Mouse (Mus musculus) spleen, adult 12 weeks (tissue): Measurements from ENCODE around the gene Art3.

Experiments
- DNase-seq: peaks from one replicate; pipeline ENCODE4 v3.0.0; 2022; ENCODE audit warnings: low spot score

The Art3 gene

GRCm38 (mm10) chr5:92381550-92382348 is 50.1 kb downstream of the Art3 start:
- peak; percentile 43 for DNase-seq

GRCm38 (mm10) chr5:92382349-92382679 is 50.7 kb downstream of the Art3 start:
- no peak for DNase-seq

GRCm38 (mm10) chr5:92383747-92384146 is 52.1 kb downstream of the Art3 start:
- DNase-seq = no peak

- peak; percentile 11 for DNase-seq
These were observed 53.2 kb downstream of the Art3 start for GRCm38 (mm10) chr5:92384855-92385254.

- DNase-seq = no peak
These were observed 54.5 kb downstream of the Art3 start for GRCm38 (mm10) chr5:92386102-92386501.

GRCm38 (mm10) chr5:92386643-92387042 is 55.0 kb downstream of the Art3 start:
- no peak for DNase-seq

- no peak for DNase-seq
These were observed 55.8 kb downstream of the Art3 start for GRCm38 (mm10) chr5:92387433-92387832.

GRCm38 (mm10) chr5:92389977-92390376 is 58.4 kb downstream of the Art3 start:
- no peak for DNase-seq

- no peak for DNase-seq
These were observed 59.0 kb downstream of the Art3 start for GRCm38 (mm10) chr5:92390615-92391014.

GRCm38 (mm10) chr5:92392542-92392941 is 60.9 kb downstream of the Art3 start:
- DNase-seq = no peak

- DNase-seq = no peak
These were observed 62.2 kb downstream of the Art3 start for GRCm38 (mm10) chr5:92393863-92394262.

GRCm38 (mm10) chr5:92395764-92396163 is 64.1 kb downstream of the Art3 start:
- no peak for DNase-seq

- no peak for DNase-seq
These were observed 64.8 kb downstream of the Art3 start for GRCm38 (mm10) chr5:92396476-92396875.

GRCm38 (mm10) chr5:92398153-92398552 is 66.5 kb downstream of the Art3 start:
- peak; percentile 53 for DNase-seq

GRCm38 (mm10) chr5:92402816-92403215 is 71.2 kb downstream of the Art3 start:
- no peak for DNase-seq

- no peak for DNase-seq
These were observed 72.2 kb downstream of the Art3 start for GRCm38 (mm10) chr5:92403562-92404399.

GRCm38 (mm10) chr5:92404400-92404678 is 72.7 kb downstream of the Art3 start:
- DNase-seq = no peak

GRCm38 (mm10) chr5:92409361-92410155 is 77.9 kb downstream of the Art3 start:
- DNase-seq = no peak

- no peak for DNase-seq
These were observed 78.9 kb downstream of the Art3 start for GRCm38 (mm10) chr5:92410486-92410885.

GRCm38 (mm10) chr5:92411461-92412140 is 80.0 kb downstream of the Art3 start:
- DNase-seq = no peak

GRCm38 (mm10) chr5:92413271-92413981 is 81.8 kb downstream of the Art3 start:
- no peak for DNase-seq
